Mouse (Mus musculus): ENCODE measurements around the gene Akr1b10.
"Not testable (repeated sequence)": the region's sequence is repeated elsewhere in the genome, so short reads cannot be mapped to it uniquely, and the experiment has no call there.

Akr1b10 gene

GRCm38 (mm10) chr6:34384110-34384661, at the start of gene Akr1b10:
Gene Akr1b10 (plus strand): TSS chr6:34384218.
- in situ Hi-C loops (cut with MboI; ENCODE audit: low pct_unique_long_range_greater_than_20kb in 1 of 2, low sequenced_read_pairs in 2 of 2, unreplicated experiment in 1 of 2) = no loop called here

GRCm38 (mm10) chr6:34334673-34335072, 49.3 kb upstream of the Akr1b10 start:
- in situ Hi-C loops (cut with MboI; ENCODE audit: low pct_unique_long_range_greater_than_20kb in 1 of 2, low sequenced_read_pairs in 2 of 2, unreplicated experiment in 1 of 2) = no loop called here

- in situ Hi-C loops (cut with MboI; ENCODE audit: low pct_unique_long_range_greater_than_20kb in 1 of 2, low sequenced_read_pairs in 2 of 2, unreplicated experiment in 1 of 2) = no loop called here
Measured at GRCm38 (mm10) chr6:34337799-34338198, 46.2 kb upstream of the Akr1b10 start.

GRCm38 (mm10) chr6:34341991-34342390, 42.0 kb upstream of the Akr1b10 start:
- in situ Hi-C loops (cut with MboI; ENCODE audit: low pct_unique_long_range_greater_than_20kb in 1 of 2, low sequenced_read_pairs in 2 of 2, unreplicated experiment in 1 of 2) = no loop called here

GRCm38 (mm10) chr6:34342476-34342875, 41.5 kb upstream of the Akr1b10 start:
- in situ Hi-C loops (cut with MboI; ENCODE audit: low pct_unique_long_range_greater_than_20kb in 1 of 2, low sequenced_read_pairs in 2 of 2, unreplicated experiment in 1 of 2) = no loop called here

GRCm38 (mm10) chr6:34343426-34343825, 40.6 kb upstream of the Akr1b10 start:
- in situ Hi-C loops (cut with MboI; ENCODE audit: low pct_unique_long_range_greater_than_20kb in 1 of 2, low sequenced_read_pairs in 2 of 2, unreplicated experiment in 1 of 2) = no loop called here

GRCm38 (mm10) chr6:34344135-34344850, 39.7 kb upstream of the Akr1b10 start:
- in situ Hi-C loops (cut with MboI; ENCODE audit: low pct_unique_long_range_greater_than_20kb in 1 of 2, low sequenced_read_pairs in 2 of 2, unreplicated experiment in 1 of 2) = no loop called here

- in situ Hi-C loops (cut with MboI; ENCODE audit: low pct_unique_long_range_greater_than_20kb in 1 of 2, low sequenced_read_pairs in 2 of 2, unreplicated experiment in 1 of 2) = loop anchor here (5.0 kb wide), 1 partner anchor 53 kb away; no protein-coding TSS in a partner anchor
Measured at GRCm38 (mm10) chr6:34344935-34345334, 39.1 kb upstream of the Akr1b10 start.

GRCm38 (mm10) chr6:34346096-34346898, 37.7 kb upstream of the Akr1b10 start:
- in situ Hi-C loops (cut with MboI; ENCODE audit: low pct_unique_long_range_greater_than_20kb in 1 of 2, low sequenced_read_pairs in 2 of 2, unreplicated experiment in 1 of 2) = loop anchor here (5.0 kb wide), 1 partner anchor 54 kb away; no protein-coding TSS in a partner anchor

- in situ Hi-C loops (cut with MboI; ENCODE audit: low pct_unique_long_range_greater_than_20kb in 1 of 2, low sequenced_read_pairs in 2 of 2, unreplicated experiment in 1 of 2) = no loop called here
Measured at GRCm38 (mm10) chr6:34350037-34350699, 33.9 kb upstream of the Akr1b10 start.

GRCm38 (mm10) chr6:34351481-34351880, 32.5 kb upstream of the Akr1b10 start:
- in situ Hi-C loops (cut with MboI; ENCODE audit: low pct_unique_long_range_greater_than_20kb in 1 of 2, low sequenced_read_pairs in 2 of 2, unreplicated experiment in 1 of 2) = not testable (repeated sequence)

GRCm38 (mm10) chr6:34352401-34352800, 31.6 kb upstream of the Akr1b10 start:
- in situ Hi-C loops (cut with MboI; ENCODE audit: low pct_unique_long_range_greater_than_20kb in 1 of 2, low sequenced_read_pairs in 2 of 2, unreplicated experiment in 1 of 2) = no loop called here

GRCm38 (mm10) chr6:34353658-34354353, 30.2 kb upstream of the Akr1b10 start, which contains the start of gene Akr1b8:
Gene Akr1b8 (plus strand): TSS chr6:34354119.
- in situ Hi-C loops (cut with MboI; ENCODE audit: low pct_unique_long_range_greater_than_20kb in 1 of 2, low sequenced_read_pairs in 2 of 2, unreplicated experiment in 1 of 2) = no loop called here

GRCm38 (mm10) chr6:34354354-34355348, 29.4 kb upstream of the Akr1b10 start:
- in situ Hi-C loops (cut with MboI; ENCODE audit: low pct_unique_long_range_greater_than_20kb in 1 of 2, low sequenced_read_pairs in 2 of 2, unreplicated experiment in 1 of 2) = no loop called here

- in situ Hi-C loops (cut with MboI; ENCODE audit: low pct_unique_long_range_greater_than_20kb in 1 of 2, low sequenced_read_pairs in 2 of 2, unreplicated experiment in 1 of 2) = no loop called here
Measured at GRCm38 (mm10) chr6:34355349-34355747, 28.7 kb upstream of the Akr1b10 start.

- in situ Hi-C loops (cut with MboI; ENCODE audit: low pct_unique_long_range_greater_than_20kb in 1 of 2, low sequenced_read_pairs in 2 of 2, unreplicated experiment in 1 of 2) = no loop called here
Measured at GRCm38 (mm10) chr6:34355841-34356240, 28.2 kb upstream of the Akr1b10 start.

All from mouse embryonic stem cell (cell line).